Mouse (Mus musculus): Measurements from ENCODE around the gene Cyp1a1. TPM values are rescaled to one million over a fixed set of nuclear protein-coding genes. Genes with fewer than 3 reads are reported as not detected.
A peak's percentile ranks its signal among the peaks of the same experiment; 100 is the strongest.

Cyp1a1 gene
- total RNA-seq, 2 experiments from 2014 or later = not detected

GRCm38 (mm10) chr9:57654966-57655365, 32.8 kb upstream of the Cyp1a1 start:
- ATAC-seq (replicated peaks; ENCODE audit: poor library complexity, severe bottlenecking) = no peak

GRCm38 (mm10) chr9:57655749-57656148, 32.0 kb upstream of the Cyp1a1 start:
- peak; percentile 73 for ATAC-seq (replicated peaks; ENCODE audit: poor library complexity, severe bottlenecking)

GRCm38 (mm10) chr9:57656631-57657350, 30.9 kb upstream of the Cyp1a1 start:
- ATAC-seq (replicated peaks; ENCODE audit: poor library complexity, severe bottlenecking) = no peak

GRCm38 (mm10) chr9:57657843-57658242, 29.9 kb upstream of the Cyp1a1 start:
- no peak for ATAC-seq (replicated peaks; ENCODE audit: poor library complexity, severe bottlenecking)

GRCm38 (mm10) chr9:57658970-57659369, 28.8 kb upstream of the Cyp1a1 start:
- ATAC-seq (replicated peaks; ENCODE audit: poor library complexity, severe bottlenecking) = no peak

- peak; percentile 86 for ATAC-seq (replicated peaks; ENCODE audit: poor library complexity, severe bottlenecking)
Measured at GRCm38 (mm10) chr9:57659774-57660173, 28.0 kb upstream of the Cyp1a1 start.

- no peak for ATAC-seq (replicated peaks; ENCODE audit: poor library complexity, severe bottlenecking)
Measured at GRCm38 (mm10) chr9:57660501-57660900, 27.2 kb upstream of the Cyp1a1 start.

- no peak for ATAC-seq (replicated peaks; ENCODE audit: poor library complexity, severe bottlenecking)
Measured at GRCm38 (mm10) chr9:57661552-57661951, 26.2 kb upstream of the Cyp1a1 start.

- ATAC-seq (replicated peaks; ENCODE audit: poor library complexity, severe bottlenecking) = no peak
Measured at GRCm38 (mm10) chr9:57664616-57665015, 23.1 kb upstream of the Cyp1a1 start.

- ATAC-seq (replicated peaks; ENCODE audit: poor library complexity, severe bottlenecking) = no peak
Measured at GRCm38 (mm10) chr9:57666536-57666935, 21.2 kb upstream of the Cyp1a1 start.

GRCm38 (mm10) chr9:57667136-57667535, 20.6 kb upstream of the Cyp1a1 start:
- no peak for ATAC-seq (replicated peaks; ENCODE audit: poor library complexity, severe bottlenecking)

GRCm38 (mm10) chr9:57667817-57668216, 19.9 kb upstream of the Cyp1a1 start:
- ATAC-seq (replicated peaks; ENCODE audit: poor library complexity, severe bottlenecking) = no peak

GRCm38 (mm10) chr9:57668277-57668676, 19.5 kb upstream of the Cyp1a1 start:
- ATAC-seq (replicated peaks; ENCODE audit: poor library complexity, severe bottlenecking) = no peak

- ATAC-seq (replicated peaks; ENCODE audit: poor library complexity, severe bottlenecking) = no peak
Measured at GRCm38 (mm10) chr9:57669566-57669965, 18.2 kb upstream of the Cyp1a1 start.

- no peak for ATAC-seq (replicated peaks; ENCODE audit: poor library complexity, severe bottlenecking)
Measured at GRCm38 (mm10) chr9:57671037-57671436, 16.7 kb upstream of the Cyp1a1 start.

GRCm38 (mm10) chr9:57671500-57671899, 16.2 kb upstream of the Cyp1a1 start:
- no peak for ATAC-seq (replicated peaks; ENCODE audit: poor library complexity, severe bottlenecking)

- ATAC-seq (replicated peaks; ENCODE audit: poor library complexity, severe bottlenecking) = no peak
Measured at GRCm38 (mm10) chr9:57681411-57681810, 6.3 kb upstream of the Cyp1a1 start.

- no peak for ATAC-seq (replicated peaks; ENCODE audit: poor library complexity, severe bottlenecking)
Measured at GRCm38 (mm10) chr9:57683520-57683919, 4.2 kb upstream of the Cyp1a1 start, which contains the start of gene Cyp1a2. Gene Cyp1a2, minus strand, starts transcription at chr9:57683703.

GRCm38 (mm10) chr9:57686011-57686410, 1.7 kb upstream of the Cyp1a1 start:
- no peak for ATAC-seq (replicated peaks; ENCODE audit: poor library complexity, severe bottlenecking)

- ATAC-seq (replicated peaks; ENCODE audit: poor library complexity, severe bottlenecking) = peak; percentile 50; the same call in 1 of the 2 replicates
Measured at GRCm38 (mm10) chr9:57688158-57688557, 430 bp downstream of the Cyp1a1 start.

- no peak for ATAC-seq (replicated peaks; ENCODE audit: poor library complexity, severe bottlenecking)
Measured at GRCm38 (mm10) chr9:57688606-57689005, 878 bp downstream of the Cyp1a1 start.

GRCm38 (mm10) chr9:57694108-57694507, 6.4 kb downstream of the Cyp1a1 start:
- ATAC-seq (replicated peaks; ENCODE audit: poor library complexity, severe bottlenecking) = no peak
